Mouse (Mus musculus): ENCODE measurements around the gene Capn13. TPM values are rescaled to one million over a fixed set of nuclear protein-coding genes. Genes with fewer than 3 reads are reported as not detected.

The Capn13 gene
- polyA plus RNA-seq (2012; rRNA removed) (not detected in 2 replicates), polyA plus RNA-seq (2014; fragmentation: Nextera tagmentation; extraction: Ambion mirVana) (0.09 TPM in 1 of 2 replicates, not detected in the other)

DNA sequence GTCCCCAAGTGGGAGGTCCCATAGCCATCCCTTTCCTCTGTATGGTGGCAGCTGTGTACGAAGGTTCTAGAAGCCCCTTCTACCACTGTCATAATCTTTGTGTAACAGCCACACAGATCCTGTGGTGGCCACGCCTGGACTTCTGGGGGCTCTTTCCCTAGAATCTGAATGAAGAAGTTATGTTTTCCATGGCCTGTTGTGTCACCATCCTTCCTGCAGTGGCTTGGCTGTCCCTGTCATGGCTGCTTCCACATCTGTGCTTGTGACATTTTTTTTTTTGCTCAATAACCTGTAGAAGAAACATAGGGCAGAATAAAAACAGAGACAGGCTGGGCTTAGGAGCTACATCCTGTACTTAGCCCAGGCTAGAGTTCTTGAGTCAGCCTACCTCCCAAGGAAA, at the start of gene Capn13:
TSS of gene Capn13 (minus strand) at position 5 of the 400 bp plus-strand sequence.
- DNase-seq (ENCODE audit: low read depth in 3 of 3, low spot score in 3 of 3) (no peak), ATAC-seq (ENCODE audit: insufficient read depth) (no peak)
- H3K4me1 ChIP-seq (replicated peaks; ENCODE audit: control insufficient read depth in 2 of 2, insufficient read depth in 2 of 2, low read length in 1 of 2): no peaks in the 10 kb centered on the region
- H3K4me3 ChIP-seq (ENCODE audit: insufficient read depth in 1 of 2, low read depth in 2 of 2, low read length in 2 of 2): no peak within 1 kb of the TSS
- no peak within 1 kb of the TSS for H3K4me2 ChIP-seq (ENCODE audit: low read depth)
- H3K27ac ChIP-seq: no peak within 1 kb of the TSS
- H3K9me3 ChIP-seq (ENCODE audit: control insufficient read depth, low read length): no peaks in the 10 kb centered on the region
- H3K9ac ChIP-seq (replicated peaks): no peak within 1 kb of the TSS
- 45% methylated on average over 2 of the region's 2 CpGs for WGBS (ENCODE audit: insufficient replicate concordance)
- no peaks in the 10 kb centered on the region for H3K27me3 ChIP-seq (ENCODE audit: control insufficient read depth, insufficient read depth, low read length)
- no peaks in the 10 kb centered on the region for H3K36me3 ChIP-seq (replicated peaks; ENCODE audit: control insufficient read depth, insufficient read depth, low read depth)
- no peak for TF ChIP-seq CTCF (IDR thresholded peaks at IDR 0.05; ENCODE audit: low read depth)
- no peak for TF ChIP-seq EP300 (IDR thresholded peaks at IDR 0.05; ENCODE audit: low read depth)

DNA sequence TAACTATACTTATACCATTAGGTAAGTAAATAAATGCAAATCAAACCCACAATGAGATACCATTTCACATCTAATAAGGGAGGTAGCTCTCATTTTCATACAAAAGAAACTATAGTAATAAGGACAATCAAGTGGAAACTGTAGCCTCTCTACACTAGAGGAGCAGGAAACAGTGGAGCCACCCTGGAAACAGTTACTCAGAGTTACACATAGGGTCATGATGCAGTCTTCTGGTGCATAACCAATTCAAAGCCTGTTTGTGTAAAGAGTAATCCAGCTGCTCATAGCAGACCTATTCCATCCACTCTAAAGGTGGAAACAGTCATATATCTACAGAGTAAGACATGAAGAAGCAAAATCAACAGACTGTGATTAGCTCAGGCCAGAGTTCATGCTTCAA, 48.4 kb upstream of the Capn13 start:
- DNase-seq (ENCODE audit: low read depth in 3 of 3, low spot score in 3 of 3) (no peak), ATAC-seq (ENCODE audit: insufficient read depth) (no peak)
- Histone ChIP-seq H3K27me3 (ENCODE audit: control insufficient read depth, insufficient read depth, low read length) (no peaks in the 10 kb centered on the region), H3K4me1 (replicated peaks; ENCODE audit: control insufficient read depth in 2 of 2, insufficient read depth in 2 of 2, low read length in 1 of 2) (no peaks in the 10 kb centered on the region), H3K27ac (no peak overlapping the region), H3K36me3 (replicated peaks; ENCODE audit: control insufficient read depth, insufficient read depth, low read depth) (no peaks in the 10 kb centered on the region), H3K9me3 (ENCODE audit: control insufficient read depth, low read length) (no peaks in the 10 kb centered on the region), H3K4me2 (ENCODE audit: low read depth) (no peak overlapping the region), H3K4me3 (ENCODE audit: insufficient read depth in 1 of 2, low read depth in 2 of 2, low read length in 2 of 2) (no peak overlapping the region), H3K9ac (replicated peaks) (no peak overlapping the region)
- TF ChIP-seq CTCF (IDR thresholded peaks at IDR 0.05; ENCODE audit: low read depth): no peak

GRCm38 (mm10) chr17:73440798-73441197, 40.1 kb upstream of the Capn13 start:
- TF ChIP-seq CTCF (IDR thresholded peaks at IDR 0.05; ENCODE audit: low read depth) (no peak), EP300 (IDR thresholded peaks at IDR 0.05; ENCODE audit: low read depth) (no peak)
- Histone ChIP-seq H3K36me3 (replicated peaks; ENCODE audit: control insufficient read depth, insufficient read depth, low read depth) (no peaks in the 10 kb centered on the region), H3K4me2 (ENCODE audit: low read depth) (no peak overlapping the region), H3K9ac (replicated peaks) (no peak overlapping the region), H3K4me1 (replicated peaks; ENCODE audit: control insufficient read depth in 2 of 2, insufficient read depth in 2 of 2, low read length in 1 of 2) (no peaks in the 10 kb centered on the region), H3K4me3 (ENCODE audit: insufficient read depth in 1 of 2, low read depth in 2 of 2, low read length in 2 of 2) (no peak overlapping the region), H3K27ac (no peak overlapping the region), H3K27me3 (ENCODE audit: control insufficient read depth, insufficient read depth, low read length) (no peaks in the 10 kb centered on the region), H3K9me3 (ENCODE audit: control insufficient read depth, low read length) (no peaks in the 10 kb centered on the region)
- ATAC-seq (ENCODE audit: insufficient read depth) (no peak), DNase-seq (ENCODE audit: low read depth in 3 of 3, low spot score in 3 of 3) (no peak)
- WGBS (ENCODE audit: insufficient replicate concordance): 38% methylated on average over 1 of the region's 1 CpGs

DNA sequence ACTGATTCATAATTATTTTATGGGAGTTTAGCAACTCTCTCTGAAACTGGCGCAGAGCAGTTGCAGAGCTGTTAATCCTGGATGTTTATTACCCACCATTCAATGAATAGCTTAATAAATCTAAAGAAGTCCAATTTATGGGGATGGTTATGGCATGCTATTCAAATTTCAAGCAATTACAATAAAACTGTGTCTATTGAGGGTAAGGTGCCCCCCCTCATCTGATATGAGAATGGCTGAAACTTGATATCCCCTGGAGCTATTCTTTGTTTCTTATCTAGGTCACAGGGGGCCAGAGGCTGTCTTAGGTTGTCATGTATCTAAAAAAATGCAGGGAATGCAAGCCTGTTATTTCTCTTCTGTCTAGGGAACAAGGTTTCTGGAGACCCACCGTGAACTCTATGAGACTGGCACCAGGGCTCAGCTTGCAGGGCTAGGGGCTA, 31.9 kb upstream of the Capn13 start:
- no peak overlapping the region for H3K4me2 ChIP-seq (ENCODE audit: low read depth)
- DNase-seq (ENCODE audit: low read depth in 3 of 3, low spot score in 3 of 3) (no peak), ATAC-seq (ENCODE audit: insufficient read depth) (no peak)
- H3K4me3 ChIP-seq (ENCODE audit: insufficient read depth in 1 of 2, low read depth in 2 of 2, low read length in 2 of 2): no peak overlapping the region
- H3K4me1 ChIP-seq (replicated peaks; ENCODE audit: control insufficient read depth in 2 of 2, insufficient read depth in 2 of 2, low read length in 1 of 2): no peaks in the 10 kb centered on the region
- no peak overlapping the region for H3K27ac ChIP-seq
- no peak for TF ChIP-seq EP300 (IDR thresholded peaks at IDR 0.05; ENCODE audit: low read depth)
- H3K9ac ChIP-seq (replicated peaks): no peak overlapping the region
- no peaks in the 10 kb centered on the region for H3K9me3 ChIP-seq (ENCODE audit: control insufficient read depth, low read length)
- H3K27me3 ChIP-seq (ENCODE audit: control insufficient read depth, insufficient read depth, low read length): no peaks in the 10 kb centered on the region
- H3K36me3 ChIP-seq (replicated peaks; ENCODE audit: control insufficient read depth, insufficient read depth, low read depth): no peaks in the 10 kb centered on the region
- 37% methylated on average over 2 of the region's 2 CpGs for WGBS (ENCODE audit: insufficient replicate concordance)

DNA sequence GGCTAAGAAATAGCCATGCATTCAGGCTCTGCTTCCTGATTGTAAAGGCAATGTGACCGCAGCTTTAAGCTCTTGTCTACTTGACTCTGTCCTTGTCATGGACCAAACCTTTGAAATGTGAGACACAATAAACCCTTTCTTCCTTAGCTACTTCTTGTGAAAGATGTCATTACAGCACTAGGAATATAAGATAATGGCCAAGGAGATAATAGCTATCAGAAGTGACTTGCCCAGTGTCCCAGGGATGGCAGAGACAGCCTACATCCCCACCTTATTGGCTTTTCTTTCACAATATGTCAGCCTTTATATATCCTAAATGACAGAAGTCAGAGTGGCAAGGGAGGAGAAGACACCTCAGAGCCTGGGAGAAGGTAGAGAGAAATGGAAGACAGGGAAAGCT, 31.4 kb upstream of the Capn13 start:
- H3K4me2 ChIP-seq (ENCODE audit: low read depth): no peak overlapping the region
- no peaks in the 10 kb centered on the region for H3K4me1 ChIP-seq (replicated peaks; ENCODE audit: control insufficient read depth in 2 of 2, insufficient read depth in 2 of 2, low read length in 1 of 2)
- no peak for TF ChIP-seq EP300 (IDR thresholded peaks at IDR 0.05; ENCODE audit: low read depth)
- TF ChIP-seq CTCF (IDR thresholded peaks at IDR 0.05; ENCODE audit: low read depth): no peak
- H3K27ac ChIP-seq: no peak overlapping the region
- H3K9ac ChIP-seq (replicated peaks): no peak overlapping the region
- WGBS (ENCODE audit: insufficient replicate concordance): 66% methylated on average over 1 of the region's 1 CpGs
- no peaks in the 10 kb centered on the region for H3K36me3 ChIP-seq (replicated peaks; ENCODE audit: control insufficient read depth, insufficient read depth, low read depth)
- H3K4me3 ChIP-seq (ENCODE audit: insufficient read depth in 1 of 2, low read depth in 2 of 2, low read length in 2 of 2): no peak overlapping the region
- DNase-seq (ENCODE audit: low read depth in 3 of 3, low spot score in 3 of 3): no peak
- ATAC-seq (ENCODE audit: insufficient read depth): no peak
- H3K9me3 ChIP-seq (ENCODE audit: control insufficient read depth, low read length): no peaks in the 10 kb centered on the region
- H3K27me3 ChIP-seq (ENCODE audit: control insufficient read depth, insufficient read depth, low read length): no peaks in the 10 kb centered on the region

Data from liver, embryonic 14.5 days (tissue).